12 mouse cellular contexts compared by ENCODE assay signal in the genomic region with DNA sequence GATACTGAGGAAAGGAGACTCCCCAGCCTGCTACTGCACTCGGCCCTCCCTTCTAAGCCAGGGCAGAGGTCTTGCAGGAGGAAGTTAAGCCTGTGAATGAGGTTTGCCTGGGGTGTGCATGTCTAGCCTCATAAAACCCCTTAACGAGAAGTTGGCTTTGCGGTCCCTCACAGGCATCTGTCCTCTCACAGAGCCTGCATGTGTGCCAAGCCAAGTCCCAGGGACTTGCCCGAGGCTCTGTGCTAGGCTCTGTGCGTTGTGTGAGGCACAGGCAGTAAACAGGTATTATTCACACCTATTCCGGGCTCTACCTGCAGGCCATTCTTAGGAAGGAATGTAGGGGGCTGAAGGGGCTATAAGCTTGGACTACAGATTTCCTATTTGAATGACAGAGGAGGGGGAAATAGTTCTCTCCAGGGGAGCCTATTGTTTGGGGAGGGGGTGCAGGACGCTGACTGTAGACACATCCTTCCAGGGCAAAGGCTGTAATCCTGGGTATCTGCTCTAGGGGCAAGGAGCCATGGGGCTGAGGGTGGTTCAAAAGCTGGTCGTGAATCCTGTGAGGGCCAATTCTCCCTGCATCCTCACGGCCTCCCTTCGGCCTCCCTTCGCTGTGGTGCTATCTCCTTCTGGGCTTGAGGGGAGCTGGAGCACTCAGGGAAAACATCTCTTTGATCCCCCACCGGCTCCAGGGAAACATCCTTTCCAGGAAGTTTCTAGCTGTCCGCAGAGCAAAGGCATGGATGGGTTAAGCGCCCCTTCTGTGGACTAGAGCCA.
DNase-seq lines count a peak whose midpoint lies in the region; ATAC-seq and TF ChIP-seq lines count a peak whose summit lies in the region.
"Had no signal": no experiment of that assay in that cellular context is flagged by ENCODE, and none has a peak within 500 bp of the region (broad histone marks: within the 10 kb centered on the region; RNA-seq: fewer than 3 reads in every experiment).

No protein-coding gene starts in this region.

- H3K36me3 ChIP-seq in heart, adult 2 months (ENCODE audit: control insufficient read depth, insufficient read depth, low read length), result no peaks in the 10 kb centered on the region
- no peaks in the 10 kb centered on the region for H3K36me3 ChIP-seq in forebrain, embryonic 16.5 days (ENCODE audit: control insufficient read depth, insufficient read depth)
- no peaks in the 10 kb centered on the region for H3K36me3 ChIP-seq in limb, embryonic 11.5 days (ENCODE audit: control insufficient read depth, insufficient read depth, low read length)

- no peak for DNase-seq in heart, adult 2 months
- DNase-seq in heart, adult 8-10 months (ENCODE audit: low spot score), result no peak
- peak; percentile 97 for DNase-seq in ES-CJ7 (ENCODE audit: low read depth, low spot score)
- peak; percentile 56 for DNase-seq in limb, embryonic 11.5 days (ENCODE audit: low spot score)
- DNase-seq in adrenal gland, adult 8-10 months, result no peak
- no peak for DNase-seq in spleen, adult 12 weeks (ENCODE audit: low spot score)
- DNase-seq: cerebellum, adult 2 months; kidney, postnatal 14 days; liver had no signal

- no peak overlapping the region for H3K9ac ChIP-seq in heart, adult 2 months (ENCODE audit: low read depth, low read length)
- peak overlapping the region; percentile 27; the same call in 1 of the 2 replicates for H3K9ac ChIP-seq in forebrain, embryonic 16.5 days (replicated peaks; ENCODE audit: low read depth, low read length)
- no peak overlapping the region for H3K9ac ChIP-seq in limb, embryonic 11.5 days (ENCODE audit: low read length)

- no peak for TF ChIP-seq CTCF in heart, adult 2 months (IDR thresholded peaks at IDR 0.05)

- H3K4me1 ChIP-seq in heart, adult 2 months (ENCODE audit: control insufficient read depth, insufficient read depth, low read length), result peaks cover 6% of the 10 kb centered on the region
- peaks cover 44% of the 10 kb centered on the region for H3K4me1 ChIP-seq in forebrain, embryonic 16.5 days (replicated peaks; ENCODE audit: control insufficient read depth, insufficient read depth, low read length)
- peaks cover 33% of the 10 kb centered on the region for H3K4me1 ChIP-seq in limb, embryonic 11.5 days (ENCODE audit: control insufficient read depth, insufficient read depth, low read length)

- TF ChIP-seq POLR2A in heart, adult 2 months (IDR thresholded peaks at IDR 0.05; ENCODE audit: insufficient read depth, low read depth, low read length), result no peak

- H3K79me2 ChIP-seq in heart, adult 2 months (replicated peaks; ENCODE audit: control insufficient read depth, insufficient read depth, low read length), result no peaks in the 10 kb centered on the region; the same call in 1 of the 2 replicates

- H3K9me3 ChIP-seq in forebrain, embryonic 16.5 days (ENCODE audit: control insufficient read depth, low read length), result no peaks in the 10 kb centered on the region
- no peaks in the 10 kb centered on the region for H3K9me3 ChIP-seq in limb, embryonic 11.5 days (ENCODE audit: control insufficient read depth, low read length)

- 70% methylated on average over 14 of the region's 14 CpGs for WGBS in heart, adult 2 months
- WGBS in forebrain, embryonic 16.5 days, result 20% methylated on average over 14 of the region's 14 CpGs
- WGBS in limb, embryonic 11.5 days, result 18% methylated on average over 14 of the region's 14 CpGs

- TF ChIP-seq EP300 in heart, adult 2 months (IDR thresholded peaks at IDR 0.05; ENCODE audit: insufficient read depth, low read depth, low read length), result no peak

- ATAC-seq in forebrain, embryonic 16.5 days, result no peak
- ATAC-seq in limb, embryonic 11.5 days (ENCODE audit: insufficient number of reproducible peaks, low FRiP score, low TSS enrichment, low read depth), result peak; percentile 32; the same call in 1 of the 2 replicates
- no peak for ATAC-seq in inflammation-experienced regulatory T-cells, adult 6 months
- ATAC-seq: activated CD4-positive, CD25-positive, alpha-beta regulatory T cell, adult 4 months had no signal

- peak overlapping the region; percentile 28; the same call in 1 of the 2 replicates for H3K27ac ChIP-seq in heart, adult 2 months
- no peak overlapping the region for H3K27ac ChIP-seq in forebrain, embryonic 16.5 days (ENCODE audit: low read length)
- H3K27ac ChIP-seq in limb, embryonic 11.5 days (replicated peaks; ENCODE audit: low read depth, low read length), result no peak overlapping the region

- no peak overlapping the region for H3K4me3 ChIP-seq in heart, adult 2 months
- H3K4me3 ChIP-seq in forebrain, embryonic 16.5 days (replicated peaks; ENCODE audit: low read length), result no peak overlapping the region
- H3K4me3 ChIP-seq in limb, embryonic 11.5 days (ENCODE audit: low read depth, low read length), result no peak overlapping the region

- H3K4me2 ChIP-seq in forebrain, embryonic 16.5 days (ENCODE audit: low read length), result no peak overlapping the region
- H3K4me2 ChIP-seq in limb, embryonic 11.5 days (ENCODE audit: low read depth, severe bottlenecking), result peak overlapping the region; percentile 4; the same call in 1 of the 2 replicates

- no peaks in the 10 kb centered on the region for H3K27me3 ChIP-seq in heart, adult 2 months (ENCODE audit: control insufficient read depth, insufficient read depth, low read length)
- no peaks in the 10 kb centered on the region for H3K27me3 ChIP-seq in forebrain, embryonic 16.5 days (replicated peaks; ENCODE audit: control insufficient read depth, insufficient read depth, low read length)
- no peaks in the 10 kb centered on the region for H3K27me3 ChIP-seq in limb, embryonic 11.5 days (ENCODE audit: control insufficient read depth, insufficient read depth, low read length)

- intact Hi-C loops in heart, adult 2 months (cut with DNase I), result no loop called here

Comparison
In these comparisons a context has a peak if more than half of its experiments do, and no peak if none do; other contexts are left out.
1. DNase-seq: peak in ES-CJ7 (single experiment) and limb, embryonic 11.5 days (single experiment); none in heart, adult 2 months (0 of 2), heart, adult 8-10 months (single experiment), adrenal gland, adult 8-10 months (single experiment) and spleen, adult 12 weeks (single experiment).